Mouse (Mus musculus) heart, embryonic 15.5 days (tissue): ENCODE data around the gene Pigb. TPM values are rescaled to one million over a fixed set of nuclear protein-coding genes. Genes with fewer than 3 reads are reported as not detected.

ENCODE experiments used
- ATAC-seq: fragments of 200-750 bp; cut with Nextera tagmentation; replicated peaks from 2 replicates; pipeline ENCODE4 v1.8.0; 2017; ENCODE audit warnings: low read depth, moderate TSS enrichment; ENCODE audit not compliant: insufficient number of reproducible peaks, insufficient read depth, low FRiP score
- H3K27ac ChIP-seq: fragments of 300-500 bp; sonication (generic); 2 replicates; pipeline ENCODE4 v1.5.1; 2015; ENCODE audit warnings: mild to moderate bottlenecking, inconsistent platforms
- H3K27me3 ChIP-seq: fragments of 300-500 bp; sonication (generic); 2 replicates; pipeline ENCODE4 v1.6.1; 2015; ENCODE audit warnings: inconsistent platforms
- H3K36me3 ChIP-seq: fragments of 300-500 bp; sonication (generic); 2 replicates; pipeline ENCODE4 v1.6.1; 2015; ENCODE audit warnings: mild to moderate bottlenecking, inconsistent platforms
- H3K4me1 ChIP-seq: fragments of 300-500 bp; sonication (generic); replicated peaks from 2 replicates; pipeline ENCODE4 v1.6.1; 2015; ENCODE audit warnings: inconsistent platforms
- H3K4me2 ChIP-seq: fragments of 300-500 bp; sonication (generic); 2 replicates; pipeline ENCODE4 v1.6.1; 2015; ENCODE audit warnings: inconsistent platforms, mild to moderate bottlenecking, moderate library complexity
- H3K4me3 ChIP-seq: fragments of 300-500 bp; sonication (generic); 2 replicates; pipeline ENCODE4 v1.5.1; 2015; ENCODE audit warnings: mild to moderate bottlenecking, inconsistent platforms
- H3K9ac ChIP-seq: fragments of 300-500 bp; sonication (generic); 2 replicates; pipeline ENCODE4 v1.6.1; 2015; ENCODE audit warnings: mild to moderate bottlenecking, inconsistent platforms
- H3K9me3 ChIP-seq: fragments of 300-500 bp; sonication (generic); replicated peaks from 2 replicates; pipeline ENCODE4 v1.6.1; 2016; ENCODE audit warnings: inconsistent platforms
- WGBS: fragments of 180-500 bp; shearing (Covaris S2); methylation state at CpG from one replicate; pipeline ENCODE4 v1.1.7; 2015; ENCODE audit warnings: mixed read lengths; 5-methylcytosine and 5-hydroxymethylcytosine counted together
- polyA plus RNA-seq: library from polyadenylated mRNA; unstranded; fragments of >200 nt; fragmentation: Nextera tagmentation; extraction: Ambion mirVana; gene quantifications from 2 replicates; pipeline ENCODE4 v1.2.1, GENCODE M21; 2015

The Pigb gene
- polyA plus RNA-seq, 1 experiment from 2014 or later: 4.7 TPM

GRCm38 (mm10) chr9:73014724-73015123 lies 25.5 kb downstream of the Pigb start:
- Histone ChIP-seq H3K27me3 (no peaks in the 10 kb centered on the region), H3K4me3 (no peak overlapping the region), H3K9ac (no peak overlapping the region), H3K4me2 (no peak overlapping the region), H3K36me3 (peaks cover 44% of the 10 kb centered on the region), H3K9me3 (no peaks in the 10 kb centered on the region), H3K27ac (no peak overlapping the region), H3K4me1 (no peaks in the 10 kb centered on the region)
- ATAC-seq: no peak
- WGBS: 62% methylated on average over 13 of the region's 13 CpGs

- H3K36me3 ChIP-seq: peaks cover 40% of the 10 kb centered on the region
- no peak overlapping the region for H3K4me3 ChIP-seq
- H3K4me1 ChIP-seq: no peaks in the 10 kb centered on the region
- no peaks in the 10 kb centered on the region for H3K9me3 ChIP-seq
- H3K9ac ChIP-seq: no peak overlapping the region
- 85% methylated on average over 4 of the region's 4 CpGs for WGBS
- no peaks in the 10 kb centered on the region for H3K27me3 ChIP-seq
- no peak overlapping the region for H3K4me2 ChIP-seq
- ATAC-seq: no peak
- H3K27ac ChIP-seq: no peak overlapping the region
These were observed 27.5 kb downstream of the Pigb start for GRCm38 (mm10) chr9:73012629-73013028.

GRCm38 (mm10) chr9:73008384-73008783 lies 31.8 kb downstream of the Pigb start:
- H3K27me3 ChIP-seq: no peaks in the 10 kb centered on the region
- H3K4me3 ChIP-seq: no peak overlapping the region
- no peaks in the 10 kb centered on the region for H3K9me3 ChIP-seq
- ATAC-seq: no peak
- H3K9ac ChIP-seq: no peak overlapping the region
- H3K4me2 ChIP-seq: no peak overlapping the region
- H3K4me1 ChIP-seq: no peaks in the 10 kb centered on the region
- no peak overlapping the region for H3K27ac ChIP-seq
- H3K36me3 ChIP-seq: peaks cover 21% of the 10 kb centered on the region
- 47% methylated on average over 3 of the region's 3 CpGs for WGBS

- Histone ChIP-seq H3K4me2 (no peak overlapping the region), H3K27me3 (no peaks in the 10 kb centered on the region), H3K4me1 (no peaks in the 10 kb centered on the region), H3K4me3 (no peak overlapping the region), H3K36me3 (peaks cover 8% of the 10 kb centered on the region), H3K27ac (no peak overlapping the region), H3K9me3 (no peaks in the 10 kb centered on the region), H3K9ac (no peak overlapping the region)
- no peak for ATAC-seq
- 91% methylated on average over 3 of the region's 3 CpGs for WGBS
These were observed 34.0 kb downstream of the Pigb start for GRCm38 (mm10) chr9:73006175-73006574.

- no peak for ATAC-seq
These were observed 35.1 kb downstream of the Pigb start for GRCm38 (mm10) chr9:73005106-73005505.

GRCm38 (mm10) chr9:73004076-73004475 lies 36.1 kb downstream of the Pigb start:
- H3K9ac ChIP-seq: no peak overlapping the region
- no peak overlapping the region for H3K4me2 ChIP-seq
- H3K36me3 ChIP-seq: peaks cover 7% of the 10 kb centered on the region
- H3K27ac ChIP-seq: no peak overlapping the region
- 70% methylated on average over 8 of the region's 8 CpGs for WGBS
- no peaks in the 10 kb centered on the region for H3K4me1 ChIP-seq
- H3K27me3 ChIP-seq: no peaks in the 10 kb centered on the region
- ATAC-seq: no peak
- no peaks in the 10 kb centered on the region for H3K9me3 ChIP-seq
- no peak overlapping the region for H3K4me3 ChIP-seq

More at GRCm38 (mm10) chr9:73005106-73005505, 35.1 kb downstream of the Pigb start:
- Histone ChIP-seq H3K27me3 (no peaks in the 10 kb centered on the region), H3K4me2 (no peak overlapping the region), H3K4me3 (no peak overlapping the region), H3K9me3 (no peaks in the 10 kb centered on the region), H3K9ac (no peak overlapping the region), H3K4me1 (no peaks in the 10 kb centered on the region), H3K36me3 (peaks cover 7% of the 10 kb centered on the region), H3K27ac (no peak overlapping the region)
- 83% methylated on average over 6 of the region's 6 CpGs for WGBS

GRCm38 (mm10) chr9:73002177-73002576 lies 38.0 kb downstream of the Pigb start:
- no peak overlapping the region for H3K9ac ChIP-seq
- H3K4me2 ChIP-seq: no peak overlapping the region
- WGBS: 66% methylated on average over 3 of the region's 3 CpGs
- no peak for ATAC-seq
- H3K27me3 ChIP-seq: no peaks in the 10 kb centered on the region
- H3K4me1 ChIP-seq: no peaks in the 10 kb centered on the region
- no peaks in the 10 kb centered on the region for H3K9me3 ChIP-seq
- no peak overlapping the region for H3K4me3 ChIP-seq
- H3K36me3 ChIP-seq: peaks cover 7% of the 10 kb centered on the region
- no peak overlapping the region for H3K27ac ChIP-seq

- Histone ChIP-seq H3K9ac (no peak overlapping the region), H3K4me3 (no peak overlapping the region), H3K27ac (no peak overlapping the region), H3K4me1 (no peaks in the 10 kb centered on the region), H3K4me2 (no peak overlapping the region), H3K36me3 (peaks cover 7% of the 10 kb centered on the region), H3K27me3 (no peaks in the 10 kb centered on the region), H3K9me3 (no peaks in the 10 kb centered on the region)
- 82% methylated on average over 13 of the region's 13 CpGs for WGBS
- no peak for ATAC-seq
These were observed 38.7 kb downstream of the Pigb start for GRCm38 (mm10) chr9:73001314-73002011.

- Histone ChIP-seq H3K36me3 (peaks cover 2% of the 10 kb centered on the region), H3K4me1 (no peaks in the 10 kb centered on the region), H3K27me3 (no peaks in the 10 kb centered on the region), H3K27ac (no peak overlapping the region), H3K9me3 (no peaks in the 10 kb centered on the region), H3K4me3 (no peak overlapping the region), H3K9ac (no peak overlapping the region), H3K4me2 (no peak overlapping the region)
- 64% methylated on average over 2 of the region's 2 CpGs for WGBS
- no peak for ATAC-seq
These were observed 39.7 kb downstream of the Pigb start for GRCm38 (mm10) chr9:73000487-73000886.

- H3K36me3 ChIP-seq: no peaks in the 10 kb centered on the region
- ATAC-seq: no peak
- H3K9me3 ChIP-seq: no peaks in the 10 kb centered on the region
- H3K27me3 ChIP-seq: no peaks in the 10 kb centered on the region
- no peak overlapping the region for H3K27ac ChIP-seq
- 62% methylated on average over 7 of the region's 7 CpGs for WGBS
- no peak overlapping the region for H3K4me2 ChIP-seq
- no peaks in the 10 kb centered on the region for H3K4me1 ChIP-seq
- no peak overlapping the region for H3K4me3 ChIP-seq
- H3K9ac ChIP-seq: no peak overlapping the region
These were observed 43.4 kb downstream of the Pigb start for GRCm38 (mm10) chr9:72996806-72997205.

- no peak for ATAC-seq
These were observed 44.0 kb downstream of the Pigb start for GRCm38 (mm10) chr9:72996167-72996566.

GRCm38 (mm10) chr9:72992576-72992975 lies 47.6 kb downstream of the Pigb start:
- Histone ChIP-seq H3K4me1 (no peaks in the 10 kb centered on the region), H3K9ac (no peak overlapping the region), H3K9me3 (no peaks in the 10 kb centered on the region), H3K27ac (no peak overlapping the region), H3K27me3 (no peaks in the 10 kb centered on the region), H3K4me3 (no peak overlapping the region), H3K4me2 (no peak overlapping the region), H3K36me3 (no peaks in the 10 kb centered on the region)
- no peak for ATAC-seq
- 86% methylated on average over 5 of the region's 5 CpGs for WGBS

More at GRCm38 (mm10) chr9:72996167-72996566, 44.0 kb downstream of the Pigb start:
- Histone ChIP-seq H3K36me3 (no peaks in the 10 kb centered on the region), H3K27me3 (no peaks in the 10 kb centered on the region), H3K9me3 (no peaks in the 10 kb centered on the region), H3K4me2 (no peak overlapping the region), H3K9ac (no peak overlapping the region), H3K4me1 (no peaks in the 10 kb centered on the region), H3K27ac (no peak overlapping the region), H3K4me3 (no peak overlapping the region)
